Mouse (Mus musculus): ENCODE measurements at regions not wholly inside any gene's neighbourhood (a gene's known extent, or its start where the extent isn't known, plus 50 kb on each side); places are given as distances from the start of the nearest gene placed in this dataset.

GRCm38 (mm10) chr8:82702044-82702443 lies 71.9 kb downstream of the Zfp330 start:
- TF ChIP-seq GATA1 (IDR thresholded peaks at IDR 0.05; ENCODE audit: low read length) = no peak
- TF ChIP-seq TAL1 (IDR thresholded peaks at IDR 0.05; ENCODE audit: low read length) = no peak
